Mouse (Mus musculus) limb, embryonic 10.5 days (tissue): ENCODE results near the gene Ehhadh. TPM values are rescaled to one million over a fixed set of nuclear protein-coding genes. Genes with fewer than 3 reads are reported as not detected.

Experiments
- DNase-seq: peaks from one replicate; pipeline ENCODE4 v3.0.0-alpha.2; 2017; ENCODE audit warnings: low spot score
- H3K27ac ChIP-seq: fragments of 300-500 bp; sonication (generic); 2 replicates; pipeline ENCODE4 v1.5.1; 2016; ENCODE audit warnings: mild to moderate bottlenecking
- H3K27me3 ChIP-seq: fragments of 300-500 bp; sonication (generic); 2 replicates; pipeline ENCODE4 v1.6.1; 2016; ENCODE audit warnings: low read depth, mild to moderate bottlenecking; ENCODE audit not compliant: poor library complexity, severe bottlenecking
- H3K36me3 ChIP-seq: fragments of 300-500 bp; sonication (generic); 2 replicates; pipeline ENCODE4 v1.6.1; 2016; ENCODE audit warnings: mild to moderate bottlenecking, moderate library complexity
- H3K4me1 ChIP-seq: fragments of 300-500 bp; sonication (generic); 2 replicates; pipeline ENCODE4 v1.6.1; 2016
- H3K4me3 ChIP-seq: fragments of 300-500 bp; sonication (generic); 2 replicates; pipeline ENCODE4 v1.5.1; 2016; ENCODE audit warnings: mild to moderate bottlenecking, moderate library complexity
- H3K9me3 ChIP-seq: fragments of 300-500 bp; sonication (generic); replicated peaks from 2 replicates; pipeline ENCODE4 v1.6.1; 2016; ENCODE audit warnings: mild to moderate bottlenecking
- WGBS: fragments of 180-500 bp; shearing (Covaris S2); methylation state at CpG from one replicate; pipeline ENCODE4 v1.1.7; 2016; 5-methylcytosine and 5-hydroxymethylcytosine counted together
- polyA plus RNA-seq: library from polyadenylated mRNA; unstranded; fragments of >200 nt; fragmentation: Nextera tagmentation; extraction: Ambion mirVana; gene quantifications from 2 replicates; pipeline ENCODE4 v1.2.1, GENCODE M21; 2016

The Ehhadh gene
- polyA plus RNA-seq = 1.6 and 2.5 TPM in 2 replicates

- no peaks in the 10 kb centered on the region for H3K9me3 ChIP-seq
- H3K36me3 ChIP-seq = no peaks in the 10 kb centered on the region
- no peaks in the 10 kb centered on the region for H3K27me3 ChIP-seq
- 10% methylated on average over 28 of the region's 28 CpGs for WGBS
- H3K4me3 ChIP-seq = peak within 1 kb of the TSS; percentile 58
- peaks cover 11% of the 10 kb centered on the region for H3K4me1 ChIP-seq
- DNase-seq = peak; percentile 73
- H3K27ac ChIP-seq = peak within 1 kb of the TSS; percentile 57
These were observed at the start of gene Ehhadh for GRCm38 (mm10) chr16:21787516-21788353. Ehhadh (minus strand) TSS chr16:21787807.

- H3K27me3 ChIP-seq = no peaks in the 10 kb centered on the region
- no peaks in the 10 kb centered on the region for H3K9me3 ChIP-seq
- peaks cover 14% of the 10 kb centered on the region; the same call in 1 of the 2 replicates for H3K4me1 ChIP-seq
- no peaks in the 10 kb centered on the region for H3K36me3 ChIP-seq
- no peak overlapping the region for H3K27ac ChIP-seq
- WGBS = 68% methylated on average over 7 of the region's 7 CpGs
- H3K4me3 ChIP-seq = no peak overlapping the region
- DNase-seq = no peak
These were observed 48.9 kb upstream of the Ehhadh start for GRCm38 (mm10) chr16:21836311-21837072.

- WGBS = 59% methylated on average over 7 of the region's 7 CpGs
- no peaks in the 10 kb centered on the region for H3K36me3 ChIP-seq
- no peak overlapping the region for H3K4me3 ChIP-seq
- no peaks in the 10 kb centered on the region for H3K27me3 ChIP-seq
- no peaks in the 10 kb centered on the region for H3K9me3 ChIP-seq
- DNase-seq = no peak
- H3K27ac ChIP-seq = no peak overlapping the region
- H3K4me1 ChIP-seq = peaks cover 18% of the 10 kb centered on the region; the same call in 1 of the 2 replicates
These were observed 48.0 kb upstream of the Ehhadh start for GRCm38 (mm10) chr16:21835584-21835931.

- Histone ChIP-seq H3K36me3 (no peaks in the 10 kb centered on the region), H3K27ac (no peak overlapping the region), H3K4me1 (peaks cover 19% of the 10 kb centered on the region; the same call in 1 of the 2 replicates), H3K9me3 (no peaks in the 10 kb centered on the region), H3K4me3 (no peak overlapping the region), H3K27me3 (no peaks in the 10 kb centered on the region)
- 84% methylated on average over 8 of the region's 8 CpGs for WGBS
- no peak for DNase-seq
These were observed 47.4 kb upstream of the Ehhadh start for GRCm38 (mm10) chr16:21834866-21835583.

- peaks cover 19% of the 10 kb centered on the region; the same call in 1 of the 2 replicates for H3K4me1 ChIP-seq
- H3K9me3 ChIP-seq = no peaks in the 10 kb centered on the region
- no peak overlapping the region for H3K4me3 ChIP-seq
- no peaks in the 10 kb centered on the region for H3K27me3 ChIP-seq
- no peak overlapping the region for H3K27ac ChIP-seq
- WGBS = 86% methylated on average over 10 of the region's 10 CpGs
- no peaks in the 10 kb centered on the region for H3K36me3 ChIP-seq
- no peak for DNase-seq
These were observed 46.4 kb upstream of the Ehhadh start for GRCm38 (mm10) chr16:21833970-21834369.

GRCm38 (mm10) chr16:21833469-21833868, 45.9 kb upstream of the Ehhadh start:
- Histone ChIP-seq H3K9me3 (no peaks in the 10 kb centered on the region), H3K36me3 (no peaks in the 10 kb centered on the region), H3K27ac (no peak overlapping the region), H3K4me1 (peaks cover 19% of the 10 kb centered on the region; the same call in 1 of the 2 replicates), H3K4me3 (no peak overlapping the region), H3K27me3 (no peaks in the 10 kb centered on the region)
- 79% methylated on average over 1 of the region's 1 CpGs for WGBS
- no peak for DNase-seq

GRCm38 (mm10) chr16:21831764-21832163, 44.2 kb upstream of the Ehhadh start:
- Histone ChIP-seq H3K27me3 (no peaks in the 10 kb centered on the region), H3K4me3 (no peak overlapping the region), H3K36me3 (no peaks in the 10 kb centered on the region), H3K4me1 (peaks cover 19% of the 10 kb centered on the region; the same call in 1 of the 2 replicates), H3K27ac (no peak overlapping the region), H3K9me3 (no peaks in the 10 kb centered on the region)
- 80% methylated on average over 5 of the region's 5 CpGs for WGBS
- DNase-seq = no peak

GRCm38 (mm10) chr16:21830784-21831183, 43.2 kb upstream of the Ehhadh start:
- H3K4me3 ChIP-seq = no peak overlapping the region
- H3K9me3 ChIP-seq = no peaks in the 10 kb centered on the region
- no peak overlapping the region for H3K27ac ChIP-seq
- no peaks in the 10 kb centered on the region for H3K36me3 ChIP-seq
- WGBS = 58% methylated on average over 6 of the region's 6 CpGs
- no peak for DNase-seq
- H3K27me3 ChIP-seq = no peaks in the 10 kb centered on the region
- H3K4me1 ChIP-seq = peaks cover 15% of the 10 kb centered on the region; the same call in 1 of the 2 replicates

GRCm38 (mm10) chr16:21829711-21830110, 42.1 kb upstream of the Ehhadh start:
- peaks cover 6% of the 10 kb centered on the region; the same call in 1 of the 2 replicates for H3K4me1 ChIP-seq
- 46% methylated on average over 5 of the region's 5 CpGs for WGBS
- no peak overlapping the region for H3K27ac ChIP-seq
- no peaks in the 10 kb centered on the region for H3K27me3 ChIP-seq
- H3K4me3 ChIP-seq = no peak overlapping the region
- no peak for DNase-seq
- no peaks in the 10 kb centered on the region for H3K9me3 ChIP-seq
- no peaks in the 10 kb centered on the region for H3K36me3 ChIP-seq

- Histone ChIP-seq H3K27me3 (no peaks in the 10 kb centered on the region), H3K27ac (0 out of 2 replicates have a peak overlapping the region, but pooled peaks have one; percentile 14), H3K4me3 (no peak overlapping the region), H3K36me3 (no peaks in the 10 kb centered on the region), H3K4me1 (peaks cover 6% of the 10 kb centered on the region; the same call in 1 of the 2 replicates), H3K9me3 (no peaks in the 10 kb centered on the region)
- DNase-seq = no peak
- WGBS = 84% methylated on average over 4 of the region's 4 CpGs
These were observed 40.0 kb upstream of the Ehhadh start for GRCm38 (mm10) chr16:21827581-21827980.

GRCm38 (mm10) chr16:21827153-21827552, 39.5 kb upstream of the Ehhadh start:
- Histone ChIP-seq H3K9me3 (no peaks in the 10 kb centered on the region), H3K4me3 (no peak overlapping the region), H3K27ac (0 out of 2 replicates have a peak overlapping the region, but pooled peaks have one; percentile 14), H3K27me3 (no peaks in the 10 kb centered on the region), H3K4me1 (peaks cover 6% of the 10 kb centered on the region; the same call in 1 of the 2 replicates), H3K36me3 (no peaks in the 10 kb centered on the region)
- no peak for DNase-seq
- 86% methylated on average over 4 of the region's 4 CpGs for WGBS

GRCm38 (mm10) chr16:21825612-21826031, 38.0 kb upstream of the Ehhadh start:
- H3K4me1 ChIP-seq = peaks cover 1% of the 10 kb centered on the region; the same call in 1 of the 2 replicates
- 73% methylated on average over 9 of the region's 9 CpGs for WGBS
- no peaks in the 10 kb centered on the region for H3K27me3 ChIP-seq
- no peaks in the 10 kb centered on the region for H3K9me3 ChIP-seq
- DNase-seq = no peak
- no peaks in the 10 kb centered on the region for H3K36me3 ChIP-seq
- H3K4me3 ChIP-seq = no peak overlapping the region
- no peak overlapping the region for H3K27ac ChIP-seq
